Mouse (Mus musculus) CD4-positive helper T cell, adult 2 months (primary cell): ENCODE results near the gene Timm44.
"Not testable (repeated sequence)": the region's sequence is repeated elsewhere in the genome, so short reads cannot be mapped to it uniquely, and the experiment has no call there.

ENCODE experiments used
- DNase-seq: peaks from one replicate; pipeline ENCODE4 v3.0.0-alpha.2; 2012; ENCODE audit warnings: low read depth, missing footprints, low spot score

Gene Timm44

DNA sequence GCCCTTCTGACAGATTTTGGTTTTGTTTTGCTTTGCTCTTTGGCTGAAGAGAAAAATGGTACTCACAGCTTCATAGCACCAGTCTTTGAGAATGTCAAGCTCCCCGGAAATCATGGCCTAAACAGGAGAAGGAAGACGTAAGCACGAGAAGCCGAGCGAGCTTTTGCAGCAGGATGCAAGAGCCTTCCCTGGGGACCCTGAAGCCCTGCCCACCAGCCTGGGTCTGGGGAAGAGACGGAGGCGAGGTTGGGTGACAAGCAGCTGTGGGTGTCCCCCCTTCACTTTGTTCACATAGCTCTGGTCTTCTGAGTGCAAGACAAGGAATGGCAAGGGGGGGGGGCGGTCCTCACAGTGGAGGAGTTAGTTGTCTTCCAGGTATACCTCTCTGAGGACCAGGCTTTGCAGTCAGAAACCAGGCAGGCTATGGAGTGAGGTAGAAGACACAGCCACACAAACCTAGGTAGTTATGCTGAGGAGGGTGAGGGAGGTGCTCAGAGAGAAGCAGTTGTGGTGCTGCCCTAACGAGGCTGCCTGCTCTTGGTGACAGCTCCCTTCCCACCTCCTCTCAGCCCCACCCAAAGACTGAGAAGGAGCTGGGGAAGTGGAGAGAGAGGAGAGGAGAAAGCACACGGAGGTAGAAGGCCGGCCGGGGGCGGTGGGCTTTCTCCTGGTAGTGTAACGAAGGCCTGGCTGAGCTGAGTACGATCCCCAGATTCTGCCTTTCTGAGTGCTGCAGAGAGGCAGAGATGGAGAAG, 10.4 kb downstream of the Timm44 start:
- DNase-seq, result no peak

- no peak for DNase-seq
Observed at GRCm38 (mm10) chr8:4263105-4263791, 12.5 kb downstream of the Timm44 start.

DNA sequence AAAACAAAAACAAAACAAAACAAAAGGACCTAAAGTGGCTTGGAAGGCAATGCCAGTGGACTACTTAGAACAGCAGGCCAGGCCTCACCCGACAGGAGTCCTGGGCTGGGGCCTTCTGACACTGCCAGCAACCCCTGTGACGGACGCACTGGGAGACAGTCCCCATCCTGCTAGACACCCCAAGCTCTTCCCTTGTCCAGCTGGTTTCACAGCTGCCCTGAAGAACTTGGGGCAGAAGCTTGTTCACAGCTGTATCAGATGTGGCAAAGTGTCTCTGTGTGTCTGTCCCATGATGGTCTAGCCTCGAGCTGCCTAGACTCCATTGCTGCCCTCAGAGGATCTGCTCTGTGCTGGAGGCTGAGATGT, 15.9 kb downstream of the Timm44 start:
- no peak for DNase-seq

GRCm38 (mm10) chr8:4259125-4259804, 16.4 kb downstream of the Timm44 start, which contains the start of gene Ctxn1:
TSS of gene Ctxn1 (minus strand) at chr8:4259274.
- peak; percentile 93 for DNase-seq

GRCm38 (mm10) chr8:4258678-4259077, 17.0 kb downstream of the Timm44 start:
- no peak for DNase-seq

DNA sequence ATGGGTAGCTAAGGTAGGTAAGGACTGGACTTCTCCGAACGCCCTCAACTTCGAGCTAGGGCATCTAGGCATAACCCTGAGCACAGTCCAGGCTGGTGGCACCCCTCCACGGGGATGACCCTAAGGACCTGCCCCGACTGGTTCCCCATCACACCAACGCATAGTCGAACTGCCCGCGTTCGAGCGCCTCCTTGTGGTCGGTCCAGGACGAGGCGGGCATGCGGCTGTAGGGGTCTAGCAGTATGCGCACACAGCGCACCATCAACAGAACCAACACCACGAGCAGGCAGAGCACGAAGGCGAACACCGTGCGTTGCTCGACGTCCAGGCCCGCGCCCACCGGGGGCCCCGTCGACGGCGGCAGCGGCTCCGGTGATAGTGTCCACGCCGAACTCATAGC, 17.5 kb downstream of the Timm44 start:
- peak; percentile 72 for DNase-seq

DNA sequence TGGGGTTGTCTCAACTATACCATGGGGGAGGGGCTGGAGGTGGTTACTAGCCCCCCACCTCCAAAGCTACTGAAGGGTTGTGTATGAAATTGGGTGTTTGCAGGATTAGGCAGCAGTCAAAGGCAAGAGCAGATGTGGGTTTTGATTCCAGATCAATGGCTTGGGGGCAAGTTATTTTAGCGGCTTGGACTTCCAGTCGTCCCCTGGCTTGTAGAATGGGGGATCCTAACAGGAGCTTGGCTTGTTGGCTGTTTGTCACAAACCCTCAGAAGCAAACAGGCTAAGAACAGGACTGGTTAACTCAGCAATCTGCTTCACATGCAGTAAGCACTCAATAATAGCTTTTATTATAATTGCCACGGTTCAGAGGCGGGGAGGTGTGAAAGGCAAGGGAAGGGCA, 18.4 kb downstream of the Timm44 start:
- DNase-seq, result no peak

GRCm38 (mm10) chr8:4256911-4257310, 18.8 kb downstream of the Timm44 start:
- DNase-seq, result no peak

- DNase-seq, result not testable (repeated sequence)
Observed at GRCm38 (mm10) chr8:4255471-4255870, 20.2 kb downstream of the Timm44 start.

GRCm38 (mm10) chr8:4254001-4254400, 21.7 kb downstream of the Timm44 start:
- no peak for DNase-seq

DNA sequence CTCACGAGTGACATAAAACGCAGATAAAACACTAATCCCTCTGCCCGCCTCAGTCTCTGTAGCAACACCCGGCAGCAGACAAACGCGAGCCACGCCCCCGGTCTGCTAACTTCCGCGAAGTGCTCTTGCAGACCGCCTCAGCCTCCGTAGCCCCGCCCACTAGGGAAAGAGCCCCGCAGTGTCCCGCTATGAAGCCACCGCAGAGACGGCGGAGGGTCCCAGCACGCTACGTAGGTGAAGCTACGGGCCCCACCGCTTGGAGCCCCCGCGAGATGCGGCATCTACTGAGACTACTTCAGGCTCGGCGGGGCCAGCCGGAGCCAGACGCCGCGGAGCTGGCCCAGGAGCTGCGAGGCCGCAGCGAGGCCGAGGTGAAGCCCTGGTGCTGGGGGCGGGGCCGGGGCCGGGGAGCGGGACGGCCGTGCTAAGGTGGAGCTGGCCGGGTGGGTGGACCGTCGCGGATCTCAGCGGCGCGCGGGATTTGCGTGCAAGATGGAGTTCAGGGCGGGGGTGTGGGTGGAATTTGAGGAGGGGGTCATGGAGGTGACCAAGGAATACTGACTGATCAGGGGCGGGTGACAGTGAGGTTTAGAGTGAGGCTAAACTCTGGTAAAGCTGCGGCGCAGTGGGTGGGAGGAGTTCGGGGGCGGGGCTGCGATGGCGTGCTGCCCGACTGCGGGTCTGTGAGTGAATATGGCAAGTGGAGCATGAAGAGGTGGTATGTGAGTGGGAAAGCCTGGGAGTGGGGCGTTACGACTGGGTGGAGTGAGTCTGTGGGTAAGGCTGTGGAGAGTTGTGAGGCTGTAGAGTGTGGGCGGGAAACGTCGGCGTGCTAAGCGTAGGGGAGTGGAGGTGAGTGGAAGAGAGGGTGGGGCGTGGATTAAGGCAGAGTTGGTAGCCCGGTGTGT, 22.5 kb downstream of the Timm44 start, which contains the start of gene Snapc2:
Snapc2 (plus strand) TSS at position 147 of the 908 bp plus-strand sequence.
- peak; percentile 95 for DNase-seq

GRCm38 (mm10) chr8:4252116-4252760, 23.5 kb downstream of the Timm44 start:
- no peak for DNase-seq

DNA sequence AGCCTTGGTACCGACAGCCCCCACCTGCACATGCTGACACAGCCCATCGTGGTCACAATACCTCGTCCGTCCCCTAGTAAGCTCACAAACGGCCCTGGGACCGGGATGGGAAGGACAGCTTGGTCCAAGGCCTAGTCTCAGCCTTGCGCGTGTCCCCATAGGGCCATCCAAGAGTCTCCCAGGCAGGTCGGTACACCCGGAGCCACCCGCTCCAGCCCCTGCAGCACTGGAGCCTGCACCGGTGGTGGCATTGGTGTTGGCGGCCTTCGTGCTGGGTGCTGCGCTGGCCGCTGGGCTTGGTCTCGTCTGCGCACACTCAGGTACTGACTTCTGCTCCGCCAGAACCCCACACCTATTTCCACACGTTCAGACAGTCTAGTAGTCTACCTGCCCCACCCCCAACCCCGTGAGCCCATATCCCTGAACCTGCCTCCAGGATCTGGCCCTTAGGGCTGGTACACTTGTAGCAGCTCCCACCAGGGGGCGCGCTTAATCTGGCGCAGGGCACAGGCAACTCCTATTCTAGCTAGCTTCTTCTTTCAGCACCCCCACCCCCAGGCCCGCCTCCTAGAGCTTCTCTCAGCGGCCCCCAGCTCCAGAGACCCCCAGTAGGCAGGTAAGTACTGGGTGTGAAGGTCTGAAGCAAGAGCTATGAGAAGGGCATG, 25.3 kb downstream of the Timm44 start:
- peak; percentile 85 for DNase-seq

DNA sequence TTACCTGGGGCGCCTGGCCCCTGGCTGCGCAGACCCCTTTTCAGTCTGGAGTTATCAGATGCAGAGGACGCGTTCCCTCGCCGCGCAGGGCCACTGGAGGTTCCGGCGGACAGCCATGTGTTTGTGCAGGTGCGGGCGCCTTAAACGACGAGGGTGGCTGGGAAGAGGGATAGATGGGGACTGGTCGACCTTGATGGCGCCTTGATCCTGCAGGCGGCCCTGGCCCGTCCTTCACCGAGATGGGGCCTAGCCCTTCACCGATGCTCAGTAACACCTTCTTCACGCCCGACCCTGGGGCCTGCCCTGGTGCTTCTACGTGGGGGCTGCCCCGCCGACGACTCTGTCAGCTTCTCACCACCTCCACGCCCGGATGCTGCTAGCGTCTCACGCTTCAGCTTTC, 26.5 kb downstream of the Timm44 start:
- no peak for DNase-seq

GRCm38 (mm10) chr8:4247951-4248540, 27.7 kb downstream of the Timm44 start, which contains the start of gene Tgfbr3l:
TSS of gene Tgfbr3l (plus strand) at chr8:4248214.
- no peak for DNase-seq

DNA sequence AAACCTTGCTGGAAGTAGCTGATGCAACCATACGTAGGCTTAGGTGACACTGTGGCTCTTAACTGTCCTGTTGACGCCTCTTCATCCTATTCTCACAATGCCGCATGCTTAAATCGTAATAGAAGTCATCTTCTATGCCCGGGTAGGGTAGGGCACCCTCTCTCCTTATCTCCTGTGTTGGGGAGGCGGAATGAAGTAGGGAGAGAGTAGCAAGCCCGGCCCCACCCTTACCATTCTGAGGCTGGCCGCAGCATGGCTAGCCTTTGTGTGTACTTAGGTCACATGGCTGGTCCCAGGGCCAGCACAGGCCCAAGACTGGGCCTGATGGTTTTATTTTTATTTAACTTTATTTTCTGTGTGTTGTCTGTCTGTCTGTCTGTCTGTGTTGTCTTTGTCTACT, 28.5 kb downstream of the Timm44 start:
- no peak for DNase-seq

DNA sequence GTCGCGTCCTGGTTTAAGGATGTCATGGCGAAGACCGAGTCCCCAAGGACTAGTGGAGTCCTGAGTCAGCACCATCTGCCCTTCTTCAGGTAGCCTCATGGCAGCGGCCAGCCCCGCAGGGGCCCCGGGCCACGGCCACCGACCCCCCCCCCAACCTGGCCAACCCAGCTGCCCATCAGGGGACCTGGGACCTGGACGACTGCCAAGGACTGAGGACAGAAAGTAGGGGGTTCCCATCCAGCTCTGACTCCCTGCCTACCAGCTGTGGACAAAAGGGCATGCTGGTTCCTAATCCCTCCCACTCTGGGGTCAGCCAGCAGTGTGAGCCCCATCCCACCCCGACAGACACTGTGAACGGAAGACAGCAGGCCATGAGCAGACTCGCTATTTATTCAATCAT, 30.0 kb downstream of the Timm44 start:
- DNase-seq, result no peak

- no peak for DNase-seq
Observed at GRCm38 (mm10) chr8:4245061-4245460, 30.7 kb downstream of the Timm44 start.

DNA sequence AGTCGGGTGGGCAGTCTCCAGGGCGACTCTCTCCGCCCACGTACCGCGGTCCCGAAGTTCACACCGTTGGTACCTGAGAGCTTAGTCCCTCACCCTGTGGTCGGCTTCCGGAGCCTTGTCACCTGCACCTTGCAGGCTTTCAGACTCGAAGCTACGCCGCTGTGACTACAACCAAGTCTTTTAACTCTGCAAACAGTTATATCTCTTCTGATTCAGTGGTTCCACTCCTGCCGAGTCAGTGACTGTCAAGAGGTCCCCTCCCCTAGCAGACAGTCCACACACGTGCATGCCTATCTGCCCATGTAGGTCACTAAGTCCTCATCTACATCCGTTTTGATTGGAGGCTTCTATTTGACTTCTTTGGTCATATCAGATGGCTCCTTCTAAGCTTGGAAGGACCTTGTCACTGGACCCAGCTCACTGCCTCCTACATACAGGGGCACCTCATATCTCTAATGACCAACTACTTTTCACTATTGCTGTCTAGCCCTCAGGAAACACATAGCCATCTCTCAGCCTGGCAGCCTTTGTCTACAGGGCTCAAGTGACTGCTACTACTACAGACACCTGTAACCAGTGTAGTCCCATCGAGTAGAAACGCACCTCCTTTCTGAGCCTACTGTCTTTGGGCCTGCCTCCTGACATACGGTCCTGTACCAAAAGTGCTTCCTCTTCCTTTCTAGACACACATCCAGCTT, 36.4 kb downstream of the Timm44 start:
- no peak for DNase-seq
